Mouse (Mus musculus): ENCODE results near the gene Gm10153. TPM values are rescaled to one million over a fixed set of nuclear protein-coding genes. Genes with fewer than 3 reads are reported as not detected.
"Not testable (repeated sequence)": the region's sequence is repeated elsewhere in the genome, so short reads cannot be mapped to it uniquely, and the experiment has no call there.

Gene Gm10153
- polyA plus RNA-seq, 1 experiment from 2014 or later = not detected

GRCm38 (mm10) chr7:142143506-142144010, 46.6 kb downstream of the Gm10153 start:
- H3K9ac ChIP-seq; H3K4me3 ChIP-seq; H3K27me3 ChIP-seq (replicated peaks); H3K4me2 ChIP-seq; H3K9me3 ChIP-seq; H3K36me3 ChIP-seq; H3K4me1 ChIP-seq; H3K27ac ChIP-seq (replicated peaks); ATAC-seq (ENCODE audit: extremely low read depth, insufficient number of reproducible peaks, low FRiP score, low TSS enrichment): not testable (repeated sequence)
- 22% methylated on average over 1 of the region's 1 CpGs for WGBS

- H3K27me3 ChIP-seq (replicated peaks) = peaks cover 7% of the 10 kb centered on the region
- H3K27ac ChIP-seq (replicated peaks) = no peak overlapping the region
- 3% methylated on average over 1 of the region's 1 CpGs for WGBS
- H3K4me2 ChIP-seq = no peak overlapping the region
- no peak overlapping the region for H3K4me3 ChIP-seq
- no peak for ATAC-seq (ENCODE audit: extremely low read depth, insufficient number of reproducible peaks, low FRiP score, low TSS enrichment)
- H3K9ac ChIP-seq = no peak overlapping the region
- no peaks in the 10 kb centered on the region for H3K36me3 ChIP-seq
- peaks cover 9% of the 10 kb centered on the region for H3K4me1 ChIP-seq
- no peaks in the 10 kb centered on the region for H3K9me3 ChIP-seq
Measured at GRCm38 (mm10) chr7:142140696-142141095, 49.5 kb downstream of the Gm10153 start.

Other genes with a start within 250 kb of the Gm10153 start
- 0.35 and 0.48 TPM in 2 replicates for gene Brsk2, start 240.6 kb downstream of the Gm10153 start, polyA plus RNA-seq (2015; fragmentation: Nextera tagmentation; extraction: Ambion mirVana)
- gene Mob2, start 129.3 kb downstream of the Gm10153 start, polyA plus RNA-seq (2015; fragmentation: Nextera tagmentation; extraction: Ambion mirVana) = 42.8 and 48.4 TPM in 2 replicates
- 11.4 and 13.6 TPM in 2 replicates for gene Dusp8, start 94.5 kb downstream of the Gm10153 start, polyA plus RNA-seq (2015; fragmentation: Nextera tagmentation; extraction: Ambion mirVana)
- not detected in 2 replicates for gene Gm45618, start 69.7 kb downstream of the Gm10153 start, polyA plus RNA-seq (2015; fragmentation: Nextera tagmentation; extraction: Ambion mirVana)
- gene Gm39115, start 54.4 kb downstream of the Gm10153 start, polyA plus RNA-seq (2015; fragmentation: Nextera tagmentation; extraction: Ambion mirVana) = not detected in 2 replicates
- gene Gm45337, start 45.8 kb downstream of the Gm10153 start, polyA plus RNA-seq (2015; fragmentation: Nextera tagmentation; extraction: Ambion mirVana) = not detected in 2 replicates
- not detected in 2 replicates for gene Gm29735, start 33.3 kb downstream of the Gm10153 start, polyA plus RNA-seq (2015; fragmentation: Nextera tagmentation; extraction: Ambion mirVana)
- gene Gm4553, start 24.6 kb downstream of the Gm10153 start, polyA plus RNA-seq (2015; fragmentation: Nextera tagmentation; extraction: Ambion mirVana) = not detected in 2 replicates
- not detected in 2 replicates for gene Krtap5-2, start 14.4 kb downstream of the Gm10153 start, polyA plus RNA-seq (2015; fragmentation: Nextera tagmentation; extraction: Ambion mirVana)
- not detected in 2 replicates for gene Krtap5-3, start 11.0 kb upstream of the Gm10153 start, polyA plus RNA-seq (2015; fragmentation: Nextera tagmentation; extraction: Ambion mirVana)
- gene Gm7579, start 21.5 kb upstream of the Gm10153 start, polyA plus RNA-seq (2015; fragmentation: Nextera tagmentation; extraction: Ambion mirVana) = not detected in 2 replicates
- not detected in 2 replicates for gene Krtap5-5, start 39.6 kb upstream of the Gm10153 start, polyA plus RNA-seq (2015; fragmentation: Nextera tagmentation; extraction: Ambion mirVana)
- not detected in 2 replicates for gene Gm40460, start 50.7 kb upstream of the Gm10153 start, polyA plus RNA-seq (2015; fragmentation: Nextera tagmentation; extraction: Ambion mirVana)
- not detected in 2 replicates for gene Gm2431, start 68.0 kb upstream of the Gm10153 start, polyA plus RNA-seq (2015; fragmentation: Nextera tagmentation; extraction: Ambion mirVana)
- gene Gm4559, start 84.0 kb upstream of the Gm10153 start, polyA plus RNA-seq (2015; fragmentation: Nextera tagmentation; extraction: Ambion mirVana) = not detected in 2 replicates
- gene Krtap5-1, start 106.7 kb upstream of the Gm10153 start, polyA plus RNA-seq (2015; fragmentation: Nextera tagmentation; extraction: Ambion mirVana) = not detected in 2 replicates
- not detected in 2 replicates for gene Krtap5-4, start 113.2 kb upstream of the Gm10153 start, polyA plus RNA-seq (2015; fragmentation: Nextera tagmentation; extraction: Ambion mirVana)
- 6.5 and 7.5 TPM in 2 replicates for gene Ifitm10, start 183.4 kb upstream of the Gm10153 start, polyA plus RNA-seq (2015; fragmentation: Nextera tagmentation; extraction: Ambion mirVana)
- gene Gm49369, start 192.3 kb upstream of the Gm10153 start, polyA plus RNA-seq (2015; fragmentation: Nextera tagmentation; extraction: Ambion mirVana) = 2.3 TPM in 1 of 2 replicates, not detected in the other
- gene Ctsd, start 197.6 kb upstream of the Gm10153 start, polyA plus RNA-seq (2015; fragmentation: Nextera tagmentation; extraction: Ambion mirVana) = 443 and 485 TPM in 2 replicates
- gene Syt8, start 244.5 kb upstream of the Gm10153 start, polyA plus RNA-seq (2015; fragmentation: Nextera tagmentation; extraction: Ambion mirVana) = 0.19 and 0.41 TPM in 2 replicates

Measured in heart, embryonic 13.5 days (tissue).